Mouse (Mus musculus) CH12.LX (cell line): ENCODE measurements around the gene Myl9.

Source experiments
- E2F4 ChIP-seq: IDR thresholded peaks from 2 replicates; pipeline ENCODE4 v1.6.1; 2011; ENCODE audit warnings: low read depth, low read length, improper control_type of control experiment; ENCODE audit not compliant: insufficient replicate concordance
- NELFE ChIP-seq: IDR thresholded peaks from 2 replicates; pipeline ENCODE4 v1.6.1; 2011; ENCODE audit warnings: low read depth, low read length, improper control_type of control experiment
- POLR2AphosphoS2 ChIP-seq: IDR thresholded peaks from 2 replicates; pipeline ENCODE4 v1.6.1; 2011; ENCODE audit warnings: low read depth, low read length, improper control_type of control experiment
- TCF12 ChIP-seq: IDR thresholded peaks from 2 replicates; pipeline ENCODE4 v1.6.1; 2014; ENCODE audit warnings: low read depth, mild to moderate bottlenecking, inconsistent platforms, low read length, improper control_type of control experiment

DNA sequence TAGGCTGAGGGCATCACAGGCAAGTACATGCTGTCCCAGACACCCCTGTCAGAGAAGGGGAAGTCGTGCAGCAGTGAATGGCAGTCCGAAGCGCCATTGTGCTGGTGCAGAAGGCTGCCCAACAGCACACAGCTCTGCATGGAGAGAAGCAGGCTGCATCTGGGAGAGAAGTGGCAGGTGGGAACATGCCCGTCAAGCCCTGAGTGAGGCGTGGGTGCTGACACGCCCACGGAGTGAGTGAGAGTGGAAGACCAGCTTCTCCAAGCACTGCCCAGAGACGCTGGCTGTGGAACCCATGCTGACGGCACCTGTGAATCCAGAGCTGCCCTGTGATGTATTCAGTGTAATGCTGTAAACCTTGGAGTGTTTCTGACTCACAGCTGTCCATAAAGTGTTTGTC lies 18.3 kb upstream of the Myl9 start:
- TF ChIP-seq NELFE (no peak), TCF12 (no peak), POLR2AphosphoS2 (no peak), E2F4 (no peak)
